Mouse (Mus musculus): ENCODE measurements around the gene Nceh1. TPM values are rescaled to one million over a fixed set of nuclear protein-coding genes. Genes with fewer than 3 reads are reported as not detected.

The Nceh1 gene
- total RNA-seq, 2 experiments from 2014 or later, result 16.6 to 32.6 TPM

DNA sequence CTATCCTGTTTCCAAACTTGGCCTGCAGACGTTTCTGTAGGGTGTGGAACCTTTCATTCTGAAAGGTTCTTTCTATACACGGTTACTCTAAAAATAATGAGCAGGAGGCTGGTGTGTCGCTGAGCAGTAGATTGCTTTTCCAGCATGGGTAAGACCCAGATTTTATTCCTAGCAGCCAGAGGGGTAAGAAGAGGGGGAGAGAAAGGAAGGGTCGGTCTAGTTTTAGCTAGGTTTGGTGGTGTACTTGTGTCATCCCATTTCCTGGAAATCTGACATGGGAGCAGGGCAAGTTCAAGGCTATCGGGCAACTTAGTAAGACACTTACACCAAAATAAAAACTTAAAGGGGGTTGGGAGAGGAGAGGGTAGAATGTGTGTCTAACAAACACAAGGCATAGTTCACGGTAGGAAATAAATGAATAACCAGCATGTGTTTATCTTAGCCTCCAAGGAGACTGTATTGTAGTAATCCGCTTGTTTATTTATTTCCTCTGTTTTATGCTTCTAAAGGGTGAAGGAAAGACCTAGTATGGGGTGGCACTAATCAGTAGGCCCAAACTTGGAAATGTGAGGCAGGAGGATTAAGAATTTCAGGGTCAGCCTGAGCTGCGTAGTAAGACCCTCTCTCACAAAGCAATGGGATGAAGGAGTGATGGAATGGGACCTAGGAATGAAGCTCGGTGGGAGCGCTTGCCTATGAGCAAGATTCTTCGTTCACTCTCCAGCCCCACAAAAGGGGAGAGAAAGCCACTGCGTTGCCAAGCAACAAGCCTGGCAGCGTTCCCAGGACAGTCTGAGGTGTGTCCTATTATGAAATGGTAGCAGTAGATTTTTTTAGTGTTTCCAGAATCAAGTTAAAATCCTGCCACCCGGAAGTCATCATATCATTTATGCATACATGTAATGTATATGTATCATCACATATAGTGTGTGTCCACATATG is 6.8 kb downstream of the Nceh1 start:
- intact Hi-C loops (cut with DNase I), result no loop called here
- DNase-seq, result peak in 1 of 2 experiments; percentile 35

DNA sequence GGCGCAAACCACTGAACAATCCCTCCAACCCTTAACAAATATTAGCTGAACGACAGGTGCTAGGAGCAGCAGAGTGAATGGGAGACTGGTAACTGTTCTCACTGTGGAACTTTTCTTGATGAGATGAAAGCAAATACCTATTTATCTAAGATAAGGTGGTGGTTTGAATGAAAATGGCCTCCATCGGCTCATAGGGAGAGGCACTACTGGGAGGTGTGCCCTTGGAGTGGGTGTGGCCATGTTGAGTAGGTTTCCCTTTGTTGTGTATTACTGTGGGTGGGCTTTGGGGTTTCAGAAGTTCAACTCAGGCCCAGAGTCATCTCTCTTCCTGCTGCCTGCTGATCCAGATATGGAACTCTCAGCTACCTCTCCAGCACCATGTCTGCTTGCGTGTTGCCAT is 8.1 kb downstream of the Nceh1 start:
- intact Hi-C loops (cut with DNase I), result no loop called here
- DNase-seq, result no peak

DNA sequence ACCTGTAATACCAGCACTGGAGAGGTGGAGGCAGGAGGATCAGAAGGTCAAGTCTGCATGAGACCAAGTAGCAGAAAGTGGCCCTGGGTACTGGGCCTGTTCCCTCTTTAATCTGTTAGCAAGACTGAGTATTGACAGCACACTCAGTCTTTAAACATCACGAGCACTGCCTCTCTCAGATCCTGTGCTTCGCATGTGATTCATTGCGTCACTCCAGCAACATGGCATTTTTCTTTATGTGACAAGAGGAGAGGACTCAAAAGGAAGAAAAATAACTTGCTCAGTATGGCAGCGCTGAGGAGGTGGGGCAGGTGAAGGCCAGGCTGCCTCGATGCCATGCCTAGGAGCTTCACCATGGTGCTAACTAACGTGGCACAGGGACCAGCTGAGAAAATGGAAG is 9.1 kb downstream of the Nceh1 start:
- intact Hi-C loops (cut with DNase I), result no loop called here
- DNase-seq, result no peak

DNA sequence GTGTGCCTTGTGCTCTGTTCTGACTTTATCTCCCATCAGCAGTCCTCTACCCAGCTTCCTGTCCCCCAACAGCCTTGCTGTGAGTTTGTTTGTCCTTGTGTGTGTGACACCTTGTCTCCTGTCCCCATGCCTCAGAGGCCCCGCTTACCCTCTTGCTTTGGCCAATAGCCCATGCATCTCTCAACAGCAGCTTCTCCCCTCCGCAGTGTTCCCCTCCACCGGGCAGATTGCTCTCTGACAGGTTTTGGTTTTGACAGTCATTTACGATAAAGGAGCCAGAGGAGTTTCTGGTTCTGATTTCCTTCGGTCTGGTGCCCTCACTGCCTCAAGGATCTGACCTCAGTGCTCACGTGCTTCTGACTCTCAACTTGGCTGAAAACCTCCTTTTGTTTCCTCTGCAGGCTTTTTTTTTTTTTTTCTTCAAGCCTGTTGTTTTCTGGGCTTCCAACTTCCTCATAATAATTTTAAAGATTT is 11.1 kb downstream of the Nceh1 start:
- DNase-seq, result no peak
- intact Hi-C loops (cut with DNase I), result no loop called here

DNA sequence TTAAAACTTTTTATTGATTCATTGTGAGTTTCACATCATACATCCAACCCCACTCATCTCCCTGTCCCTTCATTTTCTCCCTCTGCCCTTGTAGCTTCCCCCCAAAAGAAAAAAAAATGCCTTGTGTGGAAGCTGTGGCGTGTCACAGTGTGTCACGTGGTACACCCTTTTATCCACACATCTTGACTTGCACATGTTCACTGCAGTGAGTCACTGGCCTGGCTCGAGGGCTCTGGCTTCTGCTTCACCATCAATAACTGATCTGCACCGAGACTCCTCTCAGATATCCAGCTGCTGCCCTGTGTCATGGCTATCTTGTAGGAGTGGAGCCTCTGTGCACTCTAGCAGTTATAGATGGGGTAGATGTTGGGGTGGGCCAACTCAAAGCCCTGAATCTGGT is 12.4 kb downstream of the Nceh1 start:
- intact Hi-C loops (cut with DNase I), result no loop called here
- DNase-seq, result no peak

DNA sequence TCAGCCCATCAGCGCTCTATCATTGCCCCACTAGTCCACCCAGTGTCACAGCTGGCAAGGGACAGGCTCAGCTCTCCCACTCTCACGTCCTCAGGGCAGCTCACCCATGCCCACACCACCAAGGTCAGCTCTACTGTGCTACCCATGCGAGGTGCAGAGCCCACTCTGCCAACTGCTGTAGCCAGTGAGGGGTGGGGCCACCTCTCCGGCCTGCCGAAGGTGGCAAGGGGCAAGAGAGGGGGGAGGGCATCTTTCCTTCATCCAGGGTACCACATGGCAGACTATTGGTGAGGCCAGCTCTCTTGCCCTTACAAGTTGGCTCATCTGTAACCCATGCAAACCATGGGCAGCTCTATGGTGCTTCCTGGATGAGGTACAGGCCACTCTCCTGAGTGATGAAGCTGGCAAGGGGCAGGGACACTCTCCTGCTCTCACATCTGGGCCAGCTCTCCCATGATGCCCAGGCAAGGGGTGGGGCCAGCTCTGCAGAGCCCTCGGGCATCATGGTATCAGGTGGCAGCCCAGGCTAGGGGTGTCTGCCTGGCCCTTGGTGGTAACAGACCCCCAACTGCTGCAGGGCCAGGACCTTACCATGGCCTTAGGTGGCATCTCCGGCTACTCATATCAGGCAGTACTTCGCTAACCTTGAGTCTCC is 12.9 kb downstream of the Nceh1 start:
- no peak for DNase-seq
- intact Hi-C loops (cut with DNase I), result no loop called here

DNA sequence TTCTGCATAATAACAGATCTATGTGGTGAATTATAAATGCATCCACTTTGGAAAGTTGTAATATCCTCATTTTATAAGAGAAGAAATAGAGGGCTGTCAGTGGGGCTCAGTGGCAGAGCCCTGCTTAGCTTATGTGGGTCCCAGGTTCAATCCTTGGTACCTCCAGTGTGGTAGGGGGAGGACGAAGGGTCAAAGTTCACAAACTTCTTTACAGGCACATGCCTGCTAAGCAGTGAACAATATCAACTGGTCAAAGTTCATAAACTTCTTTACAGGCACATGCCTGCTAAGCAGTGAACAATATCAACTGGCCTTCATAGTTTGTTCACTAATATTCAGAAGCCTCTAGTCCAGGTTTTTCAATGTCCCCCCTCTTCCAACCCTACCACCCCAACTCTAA is 13.8 kb downstream of the Nceh1 start:
- intact Hi-C loops (cut with DNase I), result no loop called here
- DNase-seq, result no peak

DNA sequence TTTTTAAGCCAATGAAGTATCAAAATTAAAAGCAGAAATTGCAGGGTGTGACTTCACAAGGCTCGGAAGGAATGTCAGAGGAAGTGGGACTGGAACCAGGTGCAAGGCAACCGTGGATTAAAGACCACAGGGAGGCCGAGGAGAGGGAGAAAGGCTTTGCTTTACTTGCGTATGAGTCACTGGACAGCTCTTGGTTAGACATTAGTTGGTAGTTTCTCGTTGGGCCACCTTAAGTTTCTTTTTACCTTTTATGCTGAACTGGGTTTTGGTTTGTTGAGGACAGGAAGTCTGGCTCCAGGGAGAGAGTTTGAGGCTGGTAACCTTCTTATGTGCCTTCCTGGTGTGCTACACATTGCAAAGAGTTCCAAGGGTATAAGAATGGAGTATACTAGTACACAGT is 15.1 kb downstream of the Nceh1 start:
- intact Hi-C loops (cut with DNase I), result no loop called here
- DNase-seq, result no peak

DNA sequence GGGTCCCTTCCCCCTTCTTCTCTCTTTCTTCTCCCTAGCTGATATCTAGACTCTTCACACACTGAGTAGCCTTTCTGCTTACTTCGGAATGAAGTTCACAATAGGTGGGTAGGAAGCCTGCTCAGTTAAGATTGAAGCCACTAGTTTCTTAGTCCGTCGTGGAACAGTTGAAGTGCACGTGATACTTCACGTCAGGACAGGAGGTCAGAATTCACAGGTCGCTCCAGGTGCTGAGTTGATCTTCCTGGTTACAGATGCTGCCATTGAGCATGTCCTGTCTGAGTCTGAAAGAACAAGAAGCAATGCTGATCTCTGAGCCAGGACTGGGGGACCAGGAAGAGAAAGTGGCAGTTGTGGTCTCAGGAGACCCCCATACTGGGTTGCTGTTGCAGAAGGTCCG is 16.4 kb downstream of the Nceh1 start:
- no peak for DNase-seq
- intact Hi-C loops (cut with DNase I), result no loop called here

DNA sequence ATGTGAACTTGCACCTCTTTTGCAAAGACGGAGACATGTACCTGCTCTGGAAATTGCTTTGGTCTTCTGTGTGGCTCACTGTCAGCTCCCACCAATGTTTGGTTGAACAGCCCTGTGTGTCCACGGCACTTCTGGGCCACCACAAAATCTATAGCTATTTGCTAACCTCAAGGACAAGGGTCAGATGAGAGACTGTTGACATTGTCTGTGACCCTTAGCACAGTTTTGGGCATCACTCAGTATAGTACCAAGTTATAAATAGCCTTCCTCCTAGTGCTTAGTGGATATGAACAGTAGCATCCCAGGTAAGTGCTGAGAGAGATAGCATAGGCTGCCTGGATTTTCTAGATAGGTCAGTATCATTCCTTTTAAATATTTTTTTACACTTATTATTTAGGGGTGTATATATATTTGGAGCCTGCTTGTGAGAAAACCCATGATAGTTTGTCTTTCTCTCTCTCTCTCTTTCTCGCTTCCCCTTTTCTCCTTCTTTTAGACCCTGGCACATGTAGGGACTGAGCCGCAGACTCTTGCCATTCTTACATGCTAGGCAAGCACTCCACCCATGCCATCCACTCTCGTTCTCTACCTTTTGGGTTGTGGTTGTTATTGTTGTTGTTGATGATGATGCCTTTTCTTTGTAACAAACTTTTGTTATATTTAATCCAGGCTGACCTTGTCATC is 19.1 kb downstream of the Nceh1 start:
- DNase-seq, result no peak
- intact Hi-C loops (cut with DNase I), result no loop called here

DNA sequence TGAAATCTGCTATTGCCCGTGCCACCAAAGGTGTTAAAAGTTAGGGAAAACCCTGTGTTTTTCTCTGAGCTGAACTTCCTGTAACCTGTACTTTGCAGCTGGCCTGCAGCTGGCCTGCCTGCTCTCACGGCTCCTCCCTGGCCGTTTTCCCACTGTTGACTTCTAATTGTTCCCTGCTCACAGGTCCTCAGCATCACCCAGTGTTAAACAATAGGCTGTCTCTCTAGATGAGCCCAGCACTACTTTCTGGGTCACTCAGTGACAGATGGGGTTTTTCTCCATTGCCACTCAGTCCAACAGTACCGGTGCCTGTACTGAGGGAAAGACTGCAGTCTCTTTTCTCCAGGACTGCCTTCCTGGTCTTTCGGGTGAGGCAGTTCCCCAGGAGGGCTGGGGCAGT is 22.3 kb downstream of the Nceh1 start:
- no peak for DNase-seq
- intact Hi-C loops (cut with DNase I), result no loop called here

DNA sequence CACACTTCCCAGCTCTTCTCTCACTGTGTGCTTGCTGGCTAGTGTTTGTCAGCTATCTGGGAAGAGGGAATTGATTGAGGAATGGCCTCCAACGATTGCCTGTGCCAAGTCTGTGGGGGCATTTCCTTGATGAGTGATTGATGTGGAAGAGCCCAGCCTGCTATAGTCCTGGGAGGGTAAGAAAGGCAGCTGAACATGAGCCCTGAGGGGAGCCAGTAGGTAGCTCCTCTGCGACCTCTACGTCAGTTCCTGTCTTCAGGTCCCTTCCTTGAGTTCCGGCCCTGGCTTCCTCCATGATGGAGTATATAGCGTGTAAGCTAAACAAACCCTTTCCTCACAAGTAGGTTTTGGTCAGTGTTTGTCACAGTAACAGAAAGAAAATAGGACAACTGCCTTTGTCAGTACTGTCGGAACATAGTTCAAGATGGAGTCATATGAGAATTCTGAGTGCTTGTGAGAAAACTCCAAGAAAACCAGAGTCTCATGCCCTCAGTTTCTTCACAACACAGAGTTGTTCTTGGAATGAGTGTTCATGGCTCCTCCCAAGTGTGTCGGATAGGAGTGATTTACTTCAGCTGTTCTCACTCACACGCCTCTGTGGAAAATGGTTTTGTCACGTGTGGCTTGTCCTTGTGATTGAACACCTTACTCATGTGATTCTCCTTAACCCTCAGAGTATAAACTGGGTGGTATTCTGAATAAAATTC is 22.9 kb downstream of the Nceh1 start:
- intact Hi-C loops (cut with DNase I), result no loop called here

DNA sequence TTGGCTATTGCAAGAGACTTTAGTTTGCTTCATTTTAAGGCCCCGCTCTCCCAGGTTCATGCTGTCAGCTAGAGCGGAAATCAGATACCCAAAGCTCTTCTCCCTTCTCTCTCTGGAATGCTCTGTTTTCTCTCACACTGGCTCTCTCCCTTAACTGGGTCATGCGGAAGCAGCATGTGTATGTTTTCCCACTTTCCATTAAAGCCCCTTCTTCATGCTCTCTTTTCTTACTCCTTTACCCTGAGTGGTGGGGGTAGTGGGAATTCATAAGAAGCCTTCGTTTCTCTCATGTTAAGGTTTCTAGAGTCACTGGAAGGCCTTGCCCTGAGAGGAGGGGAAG is 23.4 kb downstream of the Nceh1 start:
- DNase-seq, result no peak
- intact Hi-C loops (cut with DNase I), result no loop called here

More for the DNA sequence above, 22.9 kb downstream of the Nceh1 start:
- no peak for DNase-seq

DNA sequence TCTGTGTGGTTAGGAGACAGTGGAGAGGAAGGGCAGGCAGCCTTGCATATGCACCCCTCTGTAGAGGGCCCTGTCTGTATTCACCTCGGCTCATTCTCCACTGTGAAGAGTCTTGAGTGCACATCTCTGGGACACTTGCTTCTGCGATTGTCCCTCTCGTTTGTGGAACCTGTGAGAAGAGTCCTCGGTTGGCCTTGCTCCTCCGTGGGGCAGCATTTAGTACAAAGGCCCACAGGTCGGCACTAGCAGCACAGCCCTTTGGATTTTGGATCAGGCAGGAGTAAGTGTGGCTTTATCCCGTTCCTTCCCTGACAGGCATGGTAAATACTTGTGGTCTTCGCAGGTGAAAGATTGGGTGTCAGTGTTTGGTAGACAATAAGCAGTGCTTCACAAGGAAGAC is 23.8 kb downstream of the Nceh1 start:
- DNase-seq, result no peak
- intact Hi-C loops (cut with DNase I), result no loop called here

DNA sequence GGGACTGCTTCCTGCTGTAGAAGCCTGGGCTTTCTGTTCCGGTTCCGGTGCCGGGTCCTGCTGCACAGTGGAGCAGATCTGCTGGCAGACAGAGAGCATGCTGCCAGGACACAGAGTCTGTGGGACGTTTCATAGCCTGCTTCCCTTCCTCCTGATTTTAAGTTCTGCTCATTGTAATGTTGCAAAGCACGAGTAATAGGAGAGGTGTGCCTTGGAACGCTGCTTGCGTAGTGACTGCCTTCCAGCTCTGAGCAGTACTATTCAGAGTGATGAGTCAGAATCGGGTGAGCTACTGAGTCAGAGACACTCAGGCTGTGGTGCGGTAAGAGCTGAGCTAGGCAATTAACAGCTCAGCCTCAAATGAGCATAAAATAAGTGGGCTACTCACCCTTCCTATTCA is 26.9 kb downstream of the Nceh1 start:
- DNase-seq, result no peak
- intact Hi-C loops (cut with DNase I), result no loop called here

DNA sequence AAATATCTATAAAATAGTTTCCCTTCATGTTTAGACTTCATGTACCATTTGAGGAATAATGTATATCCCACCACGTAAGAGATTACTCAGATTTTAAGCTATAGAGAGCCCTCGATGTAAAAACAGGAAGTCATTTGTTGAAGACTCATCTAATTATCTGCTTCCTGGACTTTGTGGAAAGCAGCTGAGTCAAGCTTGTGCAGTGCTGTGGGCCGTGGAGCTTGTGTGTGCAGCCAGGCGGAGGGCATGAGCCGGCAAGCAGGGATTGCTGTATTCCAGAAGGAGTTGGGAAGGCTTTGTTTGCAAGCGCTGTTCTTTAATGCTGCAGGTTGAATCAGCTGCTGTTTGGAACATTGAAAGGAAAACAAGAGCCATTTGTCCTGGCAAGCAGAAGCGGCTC is 27.5 kb downstream of the Nceh1 start:
- DNase-seq, result no peak
- intact Hi-C loops (cut with DNase I), result no loop called here

DNA sequence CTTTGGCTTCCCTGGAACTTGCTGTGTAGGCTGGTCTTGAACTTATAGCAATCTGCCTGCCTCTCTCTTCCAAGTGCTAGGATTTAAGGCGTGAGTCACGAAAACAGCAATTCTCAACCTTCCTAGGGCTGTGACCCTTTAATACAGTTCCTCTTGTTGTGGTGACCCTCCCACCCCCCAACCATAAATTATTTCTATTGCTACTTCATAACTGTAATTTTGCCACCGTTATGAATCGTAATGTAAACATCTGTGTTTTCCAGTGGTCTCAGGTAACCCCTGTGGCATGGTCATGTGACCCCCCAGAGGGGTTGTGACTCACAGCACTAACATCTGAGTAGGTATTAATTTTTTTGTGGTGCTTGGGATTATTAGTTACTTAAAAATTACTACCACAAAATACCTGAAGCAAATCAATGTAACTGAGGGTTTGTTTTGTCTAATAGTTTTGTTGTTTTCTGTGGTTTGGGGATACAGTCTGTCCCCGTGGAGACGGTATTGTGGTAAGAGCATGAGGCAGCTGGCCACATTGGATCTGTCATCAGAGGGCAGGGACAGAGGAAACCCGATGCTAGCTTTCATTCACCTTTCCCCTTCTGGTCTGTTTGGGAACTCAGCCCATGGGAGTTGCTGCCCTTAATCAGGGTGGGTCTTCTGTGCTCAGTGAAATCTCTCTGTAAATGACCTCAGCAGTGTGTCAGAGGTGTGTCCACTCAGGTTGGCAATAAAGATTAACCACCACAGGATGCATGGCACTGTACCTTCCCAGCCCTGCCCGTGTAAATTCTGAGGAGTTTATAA is 31.5 kb downstream of the Nceh1 start:
- intact Hi-C loops (cut with DNase I), result no loop called here
- DNase-seq, result no peak

DNA sequence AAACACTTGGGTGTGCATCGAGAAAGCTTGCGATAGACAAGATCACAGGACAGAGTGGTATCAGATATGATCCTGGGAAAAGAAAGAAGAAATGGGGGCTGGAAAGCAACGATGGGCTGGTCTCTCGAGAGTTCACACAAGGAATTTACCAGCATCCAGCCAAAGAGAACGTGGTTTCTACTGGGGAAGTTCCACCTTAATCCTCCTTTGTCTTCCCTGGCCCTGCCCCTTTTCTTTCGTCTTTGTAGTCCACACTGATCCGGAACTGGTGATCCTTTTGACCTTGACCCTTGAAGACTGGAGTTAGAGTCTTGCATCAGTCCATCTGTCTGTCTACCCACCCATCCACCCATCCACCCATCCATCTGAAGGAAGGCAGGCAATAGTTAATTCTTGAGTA is 34.6 kb downstream of the Nceh1 start:
- DNase-seq, result no peak
- intact Hi-C loops (cut with DNase I), result no loop called here

DNA sequence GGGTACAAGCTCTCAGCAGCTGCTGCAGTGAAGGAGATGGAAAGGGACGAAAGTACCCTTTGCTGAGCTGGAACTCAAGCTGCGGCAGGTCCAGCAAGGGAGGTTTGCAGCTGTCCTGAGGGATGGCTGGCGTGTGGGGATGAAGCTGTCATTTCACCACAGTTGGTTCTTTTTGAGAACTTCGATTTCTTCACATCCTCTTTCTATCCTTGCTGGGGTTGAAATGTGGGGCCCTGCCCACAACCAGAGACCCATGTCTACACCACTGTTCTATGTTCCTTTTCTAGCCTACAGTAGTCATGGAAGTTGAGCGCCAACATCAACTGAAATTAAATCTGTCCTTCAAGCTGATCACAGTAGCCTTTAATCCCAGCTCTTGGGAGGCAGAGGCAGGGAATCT is 35.8 kb downstream of the Nceh1 start:
- DNase-seq, result no peak
- intact Hi-C loops (cut with DNase I), result no loop called here

DNA sequence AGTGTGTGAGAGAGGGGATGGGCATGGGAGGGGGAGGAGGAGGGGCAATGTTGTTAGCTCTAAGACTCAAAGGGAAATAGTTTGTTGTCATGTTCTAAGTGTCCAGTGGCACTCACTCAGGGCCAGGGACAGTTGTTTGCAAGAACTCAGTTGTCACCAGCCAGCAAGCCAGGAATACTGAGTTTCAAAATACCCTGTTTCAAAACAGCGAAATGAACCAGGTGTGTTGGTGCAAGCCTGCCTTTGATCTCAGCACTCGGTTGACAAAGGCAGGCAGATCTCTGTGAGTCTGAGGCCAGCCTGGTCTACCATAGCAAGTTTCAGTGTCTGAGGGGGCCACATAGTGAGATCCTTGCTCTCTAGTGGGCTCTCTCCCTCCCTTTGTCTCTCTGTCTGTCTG is 39.3 kb downstream of the Nceh1 start:
- intact Hi-C loops (cut with DNase I), result no loop called here
- no peak for DNase-seq

All from gastrocnemius, postnatal 36 days (tissue).